Mouse (Mus musculus) spleen, adult 2 months (tissue): ENCODE data around the gene Chn1.

Source experiments
- CTCF ChIP-seq: fragments of 200-500 bp; IDR thresholded peaks from 2 replicates; pipeline ENCODE4 v1.5.1; 2011; ENCODE audit warnings: mild to moderate bottlenecking, inconsistent platforms; ENCODE audit not compliant: insufficient read depth, insufficient read length, insufficient replicate concordance; ENCODE audit errors: extremely low read depth
- POLR2A ChIP-seq: fragments of 200-500 bp; IDR thresholded peaks from 2 replicates; pipeline ENCODE4 v1.6.1; 2011; ENCODE audit warnings: low read depth, low read length, inconsistent platforms

DNA sequence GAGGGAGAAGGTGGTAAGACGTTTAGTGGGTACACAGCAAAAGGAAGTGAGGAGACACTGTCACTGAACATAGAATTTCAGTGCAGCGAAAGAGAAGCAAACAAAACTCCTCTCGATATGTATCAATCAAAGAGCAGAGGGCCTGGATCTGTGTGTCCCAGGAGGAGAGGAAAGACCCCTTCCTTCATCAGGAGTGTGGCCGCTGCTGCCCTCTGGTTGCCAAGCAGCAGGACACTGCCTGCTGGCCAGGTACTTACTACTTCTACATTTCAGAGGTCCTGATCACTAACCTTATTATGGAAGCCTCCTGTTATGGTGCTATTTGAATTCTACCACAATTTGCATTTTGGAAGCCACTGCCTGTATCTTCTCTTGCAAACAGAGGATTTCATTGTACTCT, 119.5 kb downstream of the Chn1 start:
- TF ChIP-seq CTCF (no peak), POLR2A (no peak)
